In genomic region chr9:21496308-21497049, GRCm38 (mm10) we compare ENCODE assay signal across 8 mouse cellular contexts. TPM values are rescaled to one million over a fixed set of nuclear protein-coding genes. Genes with fewer than 3 reads are reported as not detected.
DNase-seq lines count a peak whose midpoint lies in the region; ATAC-seq lines count a peak whose summit lies in the region.

No protein-coding gene starts in this region.

- no peak for DNase-seq in lung, adult 18-20 months
- DNase-seq in embryo, embryonic 11 days: peak; percentile 87
- no peak for DNase-seq in spleen, postnatal 36 days (ENCODE audit: low spot score in 2 of 2)
- DNase-seq in layer of hippocampus, postnatal 10 days (ENCODE audit: low spot score in 2 of 2): no peak

- H3K9ac ChIP-seq in lung, embryonic 15.5 days: no peak overlapping the region
- H3K9ac ChIP-seq in heart, embryonic 15.5 days: no peak overlapping the region
- H3K9ac ChIP-seq in neural tube, embryonic 15.5 days (replicated peaks): no peak overlapping the region

- 0 out of 2 replicates have a peak overlapping the region, but pooled peaks have one; percentile 50 for H3K27ac ChIP-seq in lung, embryonic 15.5 days
- peak overlapping the region; percentile 58 for H3K27ac ChIP-seq in heart, embryonic 15.5 days
- 0 out of 2 replicates have a peak overlapping the region, but pooled peaks have one; percentile 33 for H3K27ac ChIP-seq in neural tube, embryonic 15.5 days (replicated peaks)

- no peak overlapping the region for H3K4me3 ChIP-seq in lung, embryonic 15.5 days
- no peak overlapping the region for H3K4me3 ChIP-seq in heart, embryonic 15.5 days
- no peak overlapping the region for H3K4me3 ChIP-seq in neural tube, embryonic 15.5 days (replicated peaks)

- 66% methylated on average over 19 of the region's 19 CpGs for WGBS in lung, embryonic 15.5 days
- 80% methylated on average over 18 of the region's 19 CpGs for WGBS in heart, embryonic 15.5 days
- 88% methylated on average over 19 of the region's 19 CpGs for WGBS in neural tube, embryonic 15.5 days

- H3K36me3 ChIP-seq in lung, embryonic 15.5 days: peaks cover 14% of the 10 kb centered on the region; the same call in 1 of the 2 replicates
- peaks cover 22% of the 10 kb centered on the region for H3K36me3 ChIP-seq in heart, embryonic 15.5 days
- peaks cover 40% of the 10 kb centered on the region for H3K36me3 ChIP-seq in neural tube, embryonic 15.5 days

- no peak for ATAC-seq in lung, embryonic 15.5 days (ENCODE audit: borderline replicate concordance, extremely low read depth, low FRiP score, low TSS enrichment)
- peak; percentile 47; the same call in 1 of the 2 replicates for ATAC-seq in heart, embryonic 15.5 days (replicated peaks; ENCODE audit: insufficient number of reproducible peaks, insufficient read depth, low FRiP score, low read depth)
- ATAC-seq in neural tube, embryonic 15.5 days (ENCODE audit: low FRiP score): no peak
- ATAC-seq in granulocyte monocyte progenitor cell, adult 5-6 weeks (replicated peaks; ENCODE audit: poor library complexity, severe bottlenecking): no peak

- H3K4me1 ChIP-seq in lung, embryonic 15.5 days: no peaks in the 10 kb centered on the region
- no peaks in the 10 kb centered on the region for H3K4me1 ChIP-seq in heart, embryonic 15.5 days (replicated peaks)
- no peaks in the 10 kb centered on the region for H3K4me1 ChIP-seq in neural tube, embryonic 15.5 days

- H3K4me2 ChIP-seq in lung, embryonic 15.5 days: 0 out of 2 replicates have a peak overlapping the region, but pooled peaks have one; percentile 5
- H3K4me2 ChIP-seq in heart, embryonic 15.5 days: peak overlapping the region; percentile 11; the same call in 1 of the 2 replicates
- H3K4me2 ChIP-seq in neural tube, embryonic 15.5 days: no peak overlapping the region

- H3K9me3 ChIP-seq in lung, embryonic 15.5 days: no peaks in the 10 kb centered on the region
- no peaks in the 10 kb centered on the region for H3K9me3 ChIP-seq in heart, embryonic 15.5 days (replicated peaks)
- no peaks in the 10 kb centered on the region for H3K9me3 ChIP-seq in neural tube, embryonic 15.5 days (replicated peaks)

- no peaks in the 10 kb centered on the region for H3K27me3 ChIP-seq in lung, embryonic 15.5 days
- no peaks in the 10 kb centered on the region for H3K27me3 ChIP-seq in heart, embryonic 15.5 days
- no peaks in the 10 kb centered on the region for H3K27me3 ChIP-seq in neural tube, embryonic 15.5 days (replicated peaks)

RNA-seq across cellular contexts. Expression of gene Tmed1, which starts 13.6 kb away (rescaled TPM):
- 119 and 123 TPM in 2 replicates for polyA plus RNA-seq in lung, embryonic 15.5 days (2015; fragmentation: Nextera tagmentation; extraction: Ambion mirVana)
- 78.8 and 92.6 TPM in 2 replicates for polyA plus RNA-seq in heart, embryonic 15.5 days (2015; fragmentation: Nextera tagmentation; extraction: Ambion mirVana)
- 53.4 and 61.3 TPM in 2 replicates for polyA plus RNA-seq in neural tube, embryonic 15.5 days (2015; fragmentation: Nextera tagmentation; extraction: Ambion mirVana)
- total RNA-seq in granulocyte monocyte progenitor cell, adult 5-6 weeks (2014; fragmentation: Nextera tagmentation): 8.4 and 13.9 TPM in 2 replicates
- 17.4 and 23.6 TPM in 2 replicates for total RNA-seq in granulocyte monocyte progenitor cell, adult 5-6 weeks (2017)
- 10 to 100 TPM; 17.7 to 21.2 TPM for total RNA-seq in layer of hippocampus, postnatal 10 days (2021)

RNA-seq across cellular contexts. Expression of gene AB124611, which starts 29.5 kb away (rescaled TPM):
- polyA plus RNA-seq in lung, embryonic 15.5 days (2015; fragmentation: Nextera tagmentation; extraction: Ambion mirVana): 3.2 and 3.9 TPM in 2 replicates
- polyA plus RNA-seq in heart, embryonic 15.5 days (2015; fragmentation: Nextera tagmentation; extraction: Ambion mirVana): 2.3 and 4.1 TPM in 2 replicates
- 2.3 and 3.9 TPM in 2 replicates for polyA plus RNA-seq in neural tube, embryonic 15.5 days (2015; fragmentation: Nextera tagmentation; extraction: Ambion mirVana)
- total RNA-seq in granulocyte monocyte progenitor cell, adult 5-6 weeks (2014; fragmentation: Nextera tagmentation): 17.1 and 27.3 TPM in 2 replicates
- total RNA-seq in granulocyte monocyte progenitor cell, adult 5-6 weeks (2017): 20.5 and 24.1 TPM in 2 replicates
- under 1 TPM; 0.30 to 0.67 TPM for total RNA-seq in layer of hippocampus, postnatal 10 days (2021)

RNA-seq across cellular contexts. Expression of gene Carm1, which starts 50.2 kb away (rescaled TPM):
- polyA plus RNA-seq in lung, embryonic 15.5 days (2015; fragmentation: Nextera tagmentation; extraction: Ambion mirVana): 43.7 and 47.3 TPM in 2 replicates
- polyA plus RNA-seq in heart, embryonic 15.5 days (2015; fragmentation: Nextera tagmentation; extraction: Ambion mirVana): 26.2 and 41.0 TPM in 2 replicates
- 33.7 and 36.1 TPM in 2 replicates for polyA plus RNA-seq in neural tube, embryonic 15.5 days (2015; fragmentation: Nextera tagmentation; extraction: Ambion mirVana)
- total RNA-seq in granulocyte monocyte progenitor cell, adult 5-6 weeks (2014; fragmentation: Nextera tagmentation): 65.9 and 81.6 TPM in 2 replicates
- total RNA-seq in granulocyte monocyte progenitor cell, adult 5-6 weeks (2017): 17.0 and 27.3 TPM in 2 replicates
- 10 to 100 TPM; 75.7 to 84.3 TPM for total RNA-seq in layer of hippocampus, postnatal 10 days (2021)
